Mouse (Mus musculus) embryonic facial prominence, embryonic 13.5 days (tissue): ENCODE measurements at regions not wholly inside any gene's neighbourhood (a gene's known extent, or its start where the extent isn't known, plus 50 kb on each side); places are given as distances from the start of the nearest gene placed in this dataset.
"Not testable (repeated sequence)": the region's sequence is repeated elsewhere in the genome, so short reads cannot be mapped to it uniquely, and the experiment has no call there.

Experiments
- ATAC-seq: fragments of 200-750 bp; cut with Nextera tagmentation; 2 replicates; pipeline ENCODE4 v1.8.0; 2017; ENCODE audit warnings: low read depth; ENCODE audit not compliant: insufficient number of reproducible peaks, insufficient read depth, low FRiP score, low TSS enrichment
- H3K27ac ChIP-seq: fragments of 300-500 bp; sonication (generic); 2 replicates; pipeline ENCODE4 v1.5.1; 2015; ENCODE audit warnings: moderate library complexity, mild to moderate bottlenecking, inconsistent platforms
- H3K27me3 ChIP-seq: fragments of 300-500 bp; sonication (generic); 2 replicates; pipeline ENCODE4 v1.6.1; 2015; ENCODE audit warnings: mild to moderate bottlenecking, inconsistent platforms
- H3K36me3 ChIP-seq: fragments of 300-500 bp; sonication (generic); 2 replicates; pipeline ENCODE4 v1.6.1; 2015; ENCODE audit warnings: mild to moderate bottlenecking, inconsistent platforms
- H3K4me1 ChIP-seq: fragments of 300-500 bp; sonication (generic); 2 replicates; pipeline ENCODE4 v1.6.1; 2015; ENCODE audit warnings: inconsistent platforms
- H3K4me2 ChIP-seq: fragments of 300-500 bp; sonication (generic); 2 replicates; pipeline ENCODE4 v1.6.1; 2015; ENCODE audit warnings: moderate library complexity, mild to moderate bottlenecking, inconsistent platforms
- H3K4me3 ChIP-seq: fragments of 300-500 bp; sonication (generic); 2 replicates; pipeline ENCODE4 v1.5.1; 2015; ENCODE audit warnings: mild to moderate bottlenecking, inconsistent platforms
- H3K9ac ChIP-seq: fragments of 300-500 bp; sonication (generic); 2 replicates; pipeline ENCODE4 v1.6.1; 2015; ENCODE audit warnings: mild to moderate bottlenecking, inconsistent platforms
- H3K9me3 ChIP-seq: fragments of 300-500 bp; sonication (generic); 2 replicates; pipeline ENCODE4 v1.6.1; 2016; ENCODE audit warnings: inconsistent platforms
- WGBS: fragments of 180-500 bp; shearing (Covaris S2); methylation state at CpG from one replicate; pipeline ENCODE4 v1.1.7; 2015; ENCODE audit warnings: mixed read lengths; 5-methylcytosine and 5-hydroxymethylcytosine counted together

DNA sequence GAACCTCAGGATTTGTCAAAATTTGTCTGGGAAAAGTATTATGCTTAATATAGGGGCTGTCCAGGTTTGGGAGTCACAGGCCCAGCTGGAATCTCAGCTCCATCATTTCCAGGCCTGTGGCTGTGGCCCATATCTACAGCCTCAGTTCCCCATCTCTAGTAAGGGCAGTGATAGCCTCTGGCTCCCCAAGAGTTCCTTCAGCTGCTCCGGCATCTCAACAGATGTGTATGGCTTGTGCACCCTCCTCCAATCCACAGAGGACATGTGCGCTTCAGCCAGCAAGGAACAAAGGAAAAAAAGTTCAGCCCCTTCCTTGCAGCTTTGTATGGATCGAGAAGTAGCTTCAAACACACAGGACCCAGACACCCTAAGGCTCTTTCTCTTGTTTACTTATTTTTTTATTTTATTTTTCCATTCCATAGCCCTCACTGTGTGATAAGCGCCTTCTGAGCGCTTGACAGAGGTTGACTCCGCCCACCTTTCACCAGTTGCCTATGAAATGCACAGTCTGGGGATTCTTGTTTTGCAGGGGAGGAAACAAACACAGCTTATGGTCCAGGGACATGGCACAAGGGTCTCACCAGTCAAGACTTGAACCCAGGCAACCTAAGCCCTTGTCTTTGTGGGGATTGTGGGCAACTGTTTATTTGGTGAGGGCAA is 222.3 kb upstream of the Klf3 start:
- no peak for ATAC-seq
- Histone ChIP-seq H3K36me3 (no peaks in the 10 kb centered on the region), H3K4me2 (no peak overlapping the region), H3K27ac (no peak overlapping the region), H3K4me3 (no peak overlapping the region), H3K9ac (no peak overlapping the region), H3K27me3 (no peaks in the 10 kb centered on the region), H3K9me3 (no peaks in the 10 kb centered on the region), H3K4me1 (peaks cover 51% of the 10 kb centered on the region)
- 82% methylated on average over 6 of the region's 6 CpGs for WGBS

DNA sequence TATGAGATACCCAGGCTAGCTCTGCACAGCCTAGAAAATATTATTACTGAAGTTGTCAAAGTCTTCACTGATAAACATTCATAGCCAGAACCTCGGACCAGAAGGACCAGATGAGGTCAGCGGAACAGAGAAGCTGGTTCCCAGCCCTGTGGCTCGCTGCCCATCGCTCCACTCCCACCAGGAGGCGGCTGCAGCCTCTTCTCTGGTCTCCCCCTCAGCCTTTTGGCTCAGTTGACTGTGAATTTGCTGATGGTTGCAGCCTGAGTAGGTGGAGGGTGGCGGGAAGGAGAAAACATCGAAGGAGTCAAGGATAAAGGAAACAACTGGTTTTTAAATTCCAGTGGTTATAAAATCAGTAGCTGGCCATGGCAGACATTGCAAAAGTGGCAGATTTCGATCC is 221.7 kb upstream of the Klf3 start:
- no peak overlapping the region for H3K4me2 ChIP-seq
- H3K4me3 ChIP-seq = no peak overlapping the region
- peaks cover 46% of the 10 kb centered on the region for H3K4me1 ChIP-seq
- no peaks in the 10 kb centered on the region for H3K9me3 ChIP-seq
- ATAC-seq = no peak
- H3K27me3 ChIP-seq = no peaks in the 10 kb centered on the region
- 77% methylated on average over 8 of the region's 8 CpGs for WGBS
- H3K36me3 ChIP-seq = no peaks in the 10 kb centered on the region
- no peak overlapping the region for H3K27ac ChIP-seq
- H3K9ac ChIP-seq = no peak overlapping the region

DNA sequence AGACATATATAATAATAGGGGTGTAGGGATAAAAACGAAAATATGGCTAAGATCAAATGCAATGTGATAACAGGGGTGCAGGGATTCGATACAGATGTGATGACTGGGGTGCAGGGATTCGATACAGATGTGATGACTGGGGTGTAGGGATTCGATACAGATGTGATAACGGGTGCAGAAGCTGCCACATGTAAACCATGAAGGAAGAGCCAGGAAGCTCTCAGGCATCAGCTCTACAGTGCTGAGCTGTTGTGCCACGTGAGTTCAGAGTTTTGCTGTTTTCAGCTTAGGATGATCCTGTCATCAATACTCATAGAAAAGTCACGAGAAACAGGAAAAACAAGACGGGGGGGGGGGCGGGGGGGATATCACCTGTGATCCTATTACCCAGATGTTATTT is 221.2 kb upstream of the Klf3 start:
- Histone ChIP-seq H3K4me3 (no peak overlapping the region), H3K9ac (no peak overlapping the region), H3K4me2 (no peak overlapping the region), H3K4me1 (peaks cover 42% of the 10 kb centered on the region), H3K27ac (no peak overlapping the region), H3K27me3 (no peaks in the 10 kb centered on the region), H3K9me3 (no peaks in the 10 kb centered on the region), H3K36me3 (no peaks in the 10 kb centered on the region)
- no peak for ATAC-seq
- 41% methylated on average over 9 of the region's 9 CpGs for WGBS

DNA sequence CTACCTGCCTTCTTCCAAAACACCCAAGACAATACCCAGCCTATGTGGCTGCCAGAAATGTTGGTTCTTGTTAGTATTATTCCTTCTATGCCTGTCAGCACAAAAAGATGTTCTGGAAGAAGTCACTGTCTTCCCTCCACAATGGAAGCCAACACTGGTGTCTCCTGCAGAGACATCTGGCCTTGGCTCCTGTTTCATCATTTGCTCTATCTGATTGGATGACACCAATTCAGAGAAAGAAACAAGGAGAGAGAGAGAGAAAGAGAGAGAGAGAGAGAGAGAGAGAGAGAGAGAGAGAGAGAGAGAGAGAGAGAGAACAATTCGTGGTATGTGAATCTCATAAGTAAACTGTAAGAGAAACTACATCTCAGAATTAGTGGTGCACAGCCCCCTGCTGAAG is 218.9 kb upstream of the Klf3 start:
- WGBS = 38% methylated on average over 1 of the region's 1 CpGs
- ATAC-seq = no peak
- no peaks in the 10 kb centered on the region for H3K36me3 ChIP-seq
- no peak overlapping the region for H3K4me3 ChIP-seq
- peaks cover 33% of the 10 kb centered on the region for H3K4me1 ChIP-seq
- H3K9ac ChIP-seq = no peak overlapping the region
- H3K9me3 ChIP-seq = no peaks in the 10 kb centered on the region
- H3K4me2 ChIP-seq = no peak overlapping the region
- no peak overlapping the region for H3K27ac ChIP-seq
- H3K27me3 ChIP-seq = no peaks in the 10 kb centered on the region

DNA sequence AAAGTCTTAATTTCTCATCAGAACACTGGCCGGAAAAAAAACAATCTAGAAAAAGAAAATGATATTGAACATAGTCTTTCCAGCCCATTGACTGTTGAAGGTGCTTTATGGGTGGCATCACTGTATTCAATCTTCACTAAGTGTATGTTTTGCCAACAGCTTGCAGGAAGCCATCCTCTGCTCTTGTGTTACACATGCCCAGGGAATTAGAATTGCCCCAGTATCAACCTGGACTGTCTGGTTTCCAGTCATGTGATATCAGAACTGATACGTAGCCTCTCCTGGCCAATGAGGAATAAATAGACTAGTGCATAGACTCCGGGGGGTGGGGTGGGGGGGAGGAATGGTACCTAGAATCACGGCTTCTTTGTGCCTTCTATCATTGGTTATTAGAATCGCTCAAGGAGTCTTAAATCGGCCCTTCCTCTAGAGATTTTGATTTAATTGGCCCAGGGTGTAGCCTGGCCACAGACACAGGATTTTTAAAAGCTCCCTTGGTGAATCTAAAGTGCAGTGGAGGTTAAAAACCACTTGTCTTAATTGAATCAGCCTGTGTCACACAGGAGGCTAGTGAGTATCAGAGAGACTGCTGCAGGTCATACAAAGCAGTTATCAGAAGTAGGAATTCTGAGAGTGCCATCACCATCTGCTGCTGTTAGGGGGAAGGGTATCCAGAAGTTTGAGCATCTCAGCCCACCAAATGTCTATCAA is 218.0 kb upstream of the Klf3 start:
- no peaks in the 10 kb centered on the region for H3K27me3 ChIP-seq
- H3K9me3 ChIP-seq = no peaks in the 10 kb centered on the region
- ATAC-seq = no peak
- no peaks in the 10 kb centered on the region for H3K36me3 ChIP-seq
- H3K27ac ChIP-seq = no peak overlapping the region
- H3K4me1 ChIP-seq = peaks cover 23% of the 10 kb centered on the region
- H3K9ac ChIP-seq = no peak overlapping the region
- WGBS = 45% methylated on average over 6 of the region's 6 CpGs
- no peak overlapping the region for H3K4me2 ChIP-seq
- no peak overlapping the region for H3K4me3 ChIP-seq

DNA sequence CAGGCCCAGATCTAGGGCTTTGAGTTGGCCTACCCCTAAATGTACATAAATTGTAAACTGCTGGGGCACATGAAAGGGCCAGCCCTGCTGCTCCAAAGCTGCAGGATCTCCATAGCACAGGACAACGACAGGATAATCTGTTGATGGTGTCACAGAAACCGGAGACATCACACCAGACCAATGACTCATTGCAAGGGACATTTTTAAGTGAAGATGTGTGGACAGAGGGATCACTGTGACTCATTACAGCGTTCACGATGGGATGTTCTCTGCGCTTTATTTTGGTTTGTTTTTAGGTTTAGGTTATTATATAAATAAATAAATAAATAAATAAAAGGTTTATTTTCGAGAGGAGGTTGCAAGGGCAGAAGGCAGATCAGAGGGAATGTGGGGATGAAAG is 216.9 kb upstream of the Klf3 start:
- no peak for ATAC-seq
- Histone ChIP-seq H3K4me2 (no peak overlapping the region), H3K9ac (no peak overlapping the region)

DNA sequence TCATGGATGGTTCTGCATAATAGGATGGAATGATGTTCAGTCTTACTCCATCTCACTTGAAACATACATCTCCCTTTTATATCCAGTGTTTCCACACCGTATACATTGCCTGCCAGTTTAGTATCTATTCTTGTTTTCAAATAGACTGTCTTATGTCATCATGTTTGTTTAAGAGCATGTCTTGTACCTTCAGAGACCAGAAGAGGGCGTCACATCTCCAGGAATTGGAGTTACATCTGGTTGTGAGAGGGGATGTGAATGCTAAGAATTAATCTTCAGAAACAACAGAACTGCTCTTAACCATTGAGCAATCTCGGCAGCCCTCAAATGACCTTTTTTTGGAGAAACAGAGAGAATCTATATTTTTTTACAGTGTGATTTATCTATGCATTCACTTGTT is 216.3 kb upstream of the Klf3 start:
- Histone ChIP-seq H3K4me1 (peaks cover 9% of the 10 kb centered on the region), H3K27ac (no peak overlapping the region), H3K27me3 (no peaks in the 10 kb centered on the region), H3K4me3 (no peak overlapping the region), H3K9ac (no peak overlapping the region), H3K4me2 (no peak overlapping the region), H3K36me3 (no peaks in the 10 kb centered on the region), H3K9me3 (no peaks in the 10 kb centered on the region)
- no peak for ATAC-seq
- WGBS = 87% methylated on average over 3 of the region's 3 CpGs

More for the DNA sequence above, 216.9 kb upstream of the Klf3 start:
- peaks cover 15% of the 10 kb centered on the region for H3K4me1 ChIP-seq
- H3K36me3 ChIP-seq = no peaks in the 10 kb centered on the region
- no peak overlapping the region for H3K4me3 ChIP-seq
- no peak overlapping the region for H3K27ac ChIP-seq
- no peaks in the 10 kb centered on the region for H3K9me3 ChIP-seq
- WGBS = 86% methylated on average over 6 of the region's 6 CpGs
- no peaks in the 10 kb centered on the region for H3K27me3 ChIP-seq

DNA sequence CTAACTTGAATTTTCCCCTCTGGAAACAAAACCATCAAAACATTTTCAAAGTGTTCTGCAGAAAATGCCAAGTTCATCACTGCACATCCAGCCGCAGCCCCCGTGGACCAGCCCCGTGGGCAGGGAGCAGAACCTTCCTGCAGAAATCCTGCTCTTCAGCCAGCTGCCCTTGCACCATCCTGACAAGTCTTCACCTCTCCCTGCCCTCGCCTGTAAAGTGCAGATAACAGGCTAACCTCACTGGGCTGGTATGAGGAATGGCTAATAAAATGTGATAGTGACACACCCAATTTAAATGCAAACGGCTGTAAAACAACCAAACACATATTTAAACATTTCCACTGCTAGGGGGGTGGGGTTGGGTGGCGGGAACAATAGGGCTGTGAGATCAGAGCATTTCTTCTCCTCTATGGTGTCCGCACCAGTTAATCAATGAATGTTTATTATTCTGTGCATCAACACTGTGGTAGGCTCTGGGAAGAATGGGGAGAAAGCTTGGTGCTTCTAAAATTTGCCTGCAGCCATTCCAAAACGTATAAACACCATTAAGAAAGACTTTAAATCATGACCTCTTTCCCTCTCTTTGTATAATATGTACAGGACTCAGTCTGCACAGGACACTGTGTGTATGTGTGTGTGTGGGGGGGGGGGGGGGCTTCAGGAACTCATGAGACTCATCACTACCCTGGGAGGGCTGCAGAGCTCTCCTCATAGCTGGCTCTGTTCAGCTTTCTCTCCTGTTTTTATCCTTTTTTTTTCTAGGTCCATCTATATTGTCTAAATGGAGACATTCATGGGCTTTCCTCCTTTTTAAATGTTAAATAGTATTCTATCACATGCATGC is 215.1 kb upstream of the Klf3 start:
- no peak overlapping the region for H3K9ac ChIP-seq
- H3K27me3 ChIP-seq = no peaks in the 10 kb centered on the region
- 39% methylated on average over 8 of the region's 8 CpGs for WGBS
- H3K4me2 ChIP-seq = no peak overlapping the region
- no peaks in the 10 kb centered on the region for H3K36me3 ChIP-seq
- H3K4me1 ChIP-seq = peaks cover 9% of the 10 kb centered on the region; the same call in 1 of the 2 replicates
- H3K9me3 ChIP-seq = no peaks in the 10 kb centered on the region
- H3K27ac ChIP-seq = no peak overlapping the region
- no peak overlapping the region for H3K4me3 ChIP-seq
- no peak for ATAC-seq

DNA sequence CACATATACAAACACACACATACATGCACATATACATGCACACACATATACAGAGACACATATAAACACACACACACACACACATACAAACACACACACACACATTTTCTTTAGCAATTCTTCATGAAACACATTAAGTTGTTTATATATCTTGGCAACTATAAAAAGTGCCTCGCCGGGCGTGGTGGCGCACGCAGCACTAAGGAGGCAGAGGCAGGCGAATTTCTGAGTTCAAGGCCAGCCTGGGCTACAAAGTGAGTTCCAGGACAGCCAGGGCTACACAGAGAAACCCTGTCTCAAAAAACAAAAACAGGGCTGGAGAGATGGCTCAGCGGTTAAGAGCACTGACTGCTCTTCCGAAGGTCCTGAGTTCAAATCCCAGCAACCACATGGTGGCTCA is 214.4 kb upstream of the Klf3 start:
- WGBS = 95% methylated on average over 8 of the region's 8 CpGs
- ATAC-seq, H3K9ac ChIP-seq, H3K4me3 ChIP-seq, H3K4me1 ChIP-seq, H3K27ac ChIP-seq, H3K27me3 ChIP-seq, H3K36me3 ChIP-seq, H3K9me3 ChIP-seq, H3K4me2 ChIP-seq: not testable (repeated sequence)

DNA sequence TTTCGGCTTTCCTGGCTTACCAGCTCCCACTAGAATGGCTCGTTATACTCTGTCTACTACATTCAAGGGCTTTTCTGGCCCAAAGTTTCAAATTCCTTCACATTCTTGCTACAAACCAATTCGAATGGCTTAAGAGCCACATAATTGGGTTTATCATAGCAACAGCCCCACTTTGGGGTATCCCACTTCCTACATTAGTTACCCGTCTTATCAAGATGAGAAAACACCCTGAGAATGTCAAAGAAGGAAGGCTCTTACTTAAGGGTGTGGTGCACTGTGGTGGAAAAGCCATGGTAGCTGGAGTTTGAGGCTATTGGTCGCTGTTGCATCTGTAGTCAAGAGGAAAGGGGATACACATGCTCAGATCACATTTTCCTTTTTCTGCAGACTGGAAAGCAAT is 213.2 kb upstream of the Klf3 start:
- H3K4me1 ChIP-seq = peaks cover 22% of the 10 kb centered on the region
- no peak overlapping the region for H3K27ac ChIP-seq
- H3K4me2 ChIP-seq = no peak overlapping the region
- no peaks in the 10 kb centered on the region for H3K9me3 ChIP-seq
- H3K9ac ChIP-seq = no peak overlapping the region
- no peak overlapping the region for H3K4me3 ChIP-seq
- WGBS = 77% methylated on average over 5 of the region's 5 CpGs
- ATAC-seq = no peak
- no peaks in the 10 kb centered on the region for H3K36me3 ChIP-seq
- H3K27me3 ChIP-seq = no peaks in the 10 kb centered on the region

DNA sequence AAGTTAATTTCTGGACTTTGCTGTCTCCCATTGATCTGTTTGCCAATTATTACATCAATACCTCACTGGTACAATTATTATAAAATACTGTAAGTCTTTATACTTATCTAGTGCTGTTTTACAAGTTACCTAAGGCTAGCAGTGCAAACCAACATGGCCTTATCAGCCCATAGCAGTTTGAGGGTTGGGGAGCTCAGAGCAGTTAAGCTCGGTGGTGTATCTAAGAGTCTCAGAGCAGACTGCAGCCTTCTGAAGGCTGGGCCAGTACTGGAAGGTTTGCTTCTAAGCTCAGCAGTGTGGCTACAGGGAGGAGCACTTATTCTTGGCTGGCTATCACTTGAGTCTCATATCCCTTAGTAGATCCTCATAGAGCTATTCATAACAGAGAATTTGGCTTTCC is 212.4 kb upstream of the Klf3 start:
- 98% methylated on average over 1 of the region's 1 CpGs for WGBS
- no peaks in the 10 kb centered on the region for H3K9me3 ChIP-seq
- H3K27me3 ChIP-seq = no peaks in the 10 kb centered on the region
- no peak for ATAC-seq
- H3K4me2 ChIP-seq = no peak overlapping the region
- no peak overlapping the region for H3K9ac ChIP-seq
- H3K36me3 ChIP-seq = no peaks in the 10 kb centered on the region
- H3K27ac ChIP-seq = no peak overlapping the region
- no peak overlapping the region for H3K4me3 ChIP-seq
- peaks cover 23% of the 10 kb centered on the region for H3K4me1 ChIP-seq

DNA sequence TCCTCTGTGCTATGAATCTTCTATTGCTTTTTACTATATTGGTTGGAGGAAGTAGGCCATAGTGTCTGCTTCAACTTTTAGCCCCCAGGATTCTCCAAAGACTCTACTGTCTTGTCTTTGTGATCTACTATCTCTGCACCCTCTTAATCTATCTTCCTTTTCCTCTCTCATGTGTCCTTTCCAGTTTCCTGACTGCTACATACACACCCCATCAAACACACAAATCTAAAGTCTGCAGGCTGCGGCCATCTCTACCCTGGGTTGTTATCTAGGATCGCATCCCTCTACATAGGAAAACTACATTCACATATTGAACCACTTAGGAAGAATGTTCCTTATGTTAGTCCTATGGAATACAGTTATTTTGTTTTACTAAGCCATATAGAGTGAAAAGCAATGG is 211.4 kb upstream of the Klf3 start:
- WGBS = 94% methylated on average over 2 of the region's 2 CpGs
- no peaks in the 10 kb centered on the region for H3K9me3 ChIP-seq

More for the DNA sequence above, 211.4 kb upstream of the Klf3 start:
- Histone ChIP-seq H3K4me2 (no peak overlapping the region), H3K4me1 (peaks cover 29% of the 10 kb centered on the region), H3K4me3 (no peak overlapping the region), H3K27me3 (no peaks in the 10 kb centered on the region), H3K36me3 (no peaks in the 10 kb centered on the region), H3K27ac (no peak overlapping the region), H3K9ac (no peak overlapping the region)
- ATAC-seq = no peak
